Mouse (Mus musculus): ENCODE data around the gene Xrcc3. TPM values are rescaled to one million over a fixed set of nuclear protein-coding genes. Genes with fewer than 3 reads are reported as not detected.

Xrcc3 gene
- total and polyA plus RNA-seq, 3 experiments = 11.8 to 16.3 (median 13.3) TPM

- no peaks in the 10 kb centered on the region for H3K9me3 ChIP-seq (replicated peaks; ENCODE audit: low read length)
- H3K79me2 ChIP-seq (replicated peaks; ENCODE audit: control insufficient read depth, extremely low read depth, insufficient read depth, poor library complexity, severe bottlenecking) = no peaks in the 10 kb centered on the region; the same call in 1 of the 2 replicates
- dilution Hi-C loops (cut with MboI; ENCODE audit: extremely low pct_ligation_motif_present, extremely low pct_unique_long_range_greater_than_20kb, low sequenced_read_pairs) (no loop called here), in situ Hi-C loops (cut with MboI; ENCODE audit: low pct_ligation_motif_present, low pct_unique_long_range_greater_than_20kb, low sequenced_read_pairs) (no loop called here)
- H3K4me1 ChIP-seq (ENCODE audit: control insufficient read depth in 1 of 2, insufficient read depth in 2 of 2) = peaks cover 25 to 67% of the 10 kb centered on the region in 2 experiments
- H3K4me3 ChIP-seq (replicated peaks in 1 of 3; ENCODE audit: low read depth in 2 of 3, low read length in 2 of 3, poor library complexity in 1 of 3) = no peak overlapping the region
- TF ChIP-seq SIN3A (IDR thresholded peaks at IDR 0.05; ENCODE audit: low read length) (no peak), JUND (conservative IDR thresholded peaks at IDR 0.05; ENCODE audit: low read depth, low read length) (no peak), ETS1 (conservative IDR thresholded peaks at IDR 0.05; ENCODE audit: low read depth, low read length) (no peak), USF1 (IDR thresholded peaks at IDR 0.05; ENCODE audit: low read depth, low read length) (no peak)
- H3K9ac ChIP-seq (ENCODE audit: insufficient read depth, low read depth) = no peak overlapping the region
- peaks cover 64 to 87% of the 10 kb centered on the region in 2 experiments for H3K36me3 ChIP-seq (replicated peaks in 1 of 2; ENCODE audit: control insufficient read depth in 1 of 2, insufficient read depth in 1 of 2, low read length in 1 of 2)
- H3K27me3 ChIP-seq (replicated peaks) = no peaks in the 10 kb centered on the region
- no peak overlapping the region for H3K27ac ChIP-seq (ENCODE audit: insufficient read depth, low read depth)
- no peak overlapping the region for H3K4me2 ChIP-seq (ENCODE audit: insufficient read depth, low read depth, poor library complexity, severe bottlenecking)
- peak; percentile 45 for DNase-seq (ENCODE audit: extremely low read depth)
Measured at GRCm38 (mm10) chr12:111791474-111792104, 22.1 kb downstream of the Xrcc3 start.

GRCm38 (mm10) chr12:111790631-111791030, 23.0 kb downstream of the Xrcc3 start:
- peaks cover 18 to 57% of the 10 kb centered on the region in 2 experiments for H3K4me1 ChIP-seq (ENCODE audit: control insufficient read depth in 1 of 2, insufficient read depth in 2 of 2)
- H3K36me3 ChIP-seq (replicated peaks in 1 of 2; ENCODE audit: control insufficient read depth in 1 of 2, insufficient read depth in 1 of 2, low read length in 1 of 2) = peaks cover 64 to 87% of the 10 kb centered on the region in 2 experiments
- no peak for DNase-seq (ENCODE audit: extremely low read depth)
- H3K79me2 ChIP-seq (replicated peaks; ENCODE audit: control insufficient read depth, extremely low read depth, insufficient read depth, poor library complexity, severe bottlenecking) = no peaks in the 10 kb centered on the region; the same call in 1 of the 2 replicates
- no peak overlapping the region for H3K4me3 ChIP-seq (replicated peaks in 1 of 3; ENCODE audit: low read depth in 2 of 3, low read length in 2 of 3, poor library complexity in 1 of 3)
- H3K4me2 ChIP-seq (ENCODE audit: insufficient read depth, low read depth, poor library complexity, severe bottlenecking) = no peak overlapping the region
- H3K9me3 ChIP-seq (replicated peaks; ENCODE audit: low read length) = no peaks in the 10 kb centered on the region
- H3K27ac ChIP-seq (ENCODE audit: insufficient read depth, low read depth) = no peak overlapping the region
- H3K27me3 ChIP-seq (replicated peaks) = no peaks in the 10 kb centered on the region
- dilution Hi-C loops (cut with MboI; ENCODE audit: extremely low pct_ligation_motif_present, extremely low pct_unique_long_range_greater_than_20kb, low sequenced_read_pairs) = no loop called here
- no peak overlapping the region for H3K9ac ChIP-seq (ENCODE audit: insufficient read depth, low read depth)
- TF ChIP-seq CHD2 (IDR thresholded peaks at IDR 0.05; ENCODE audit: low read length) (no peak), CTCF (conservative IDR thresholded peaks at IDR 0.05 in 1 of 2, IDR thresholded peaks at IDR 0.05 in 1 of 2; ENCODE audit: low read depth in 2 of 2, low read length in 2 of 2) (no peak), JUN (IDR thresholded peaks at IDR 0.05; ENCODE audit: insufficient read depth, low read depth, low read length) (no peak), ETS1 (conservative IDR thresholded peaks at IDR 0.05; ENCODE audit: low read depth, low read length) (no peak), JUND (conservative IDR thresholded peaks at IDR 0.05; ENCODE audit: low read depth, low read length) (no peak), E2F4 (IDR thresholded peaks at IDR 0.05; ENCODE audit: insufficient replicate concordance, low read depth, low read length) (no peak), ZMIZ1 (IDR thresholded peaks at IDR 0.05; ENCODE audit: low read depth, low read length) (no peak), MAX (IDR thresholded peaks at IDR 0.05; ENCODE audit: low read length) (no peak), PAX5 (IDR thresholded peaks at IDR 0.05; ENCODE audit: low read length) (no peak), USF2 (conservative IDR thresholded peaks at IDR 0.05; ENCODE audit: low read depth, low read length) (no peak), HCFC1 (IDR thresholded peaks at IDR 0.05; ENCODE audit: low read depth, low read length) (no peak), CHD1 (IDR thresholded peaks at IDR 0.05; ENCODE audit: low read depth, low read length) (no peak), ZKSCAN1 (IDR thresholded peaks at IDR 0.05; ENCODE audit: borderline replicate concordance, low read depth, low read length) (no peak), MAFK (IDR thresholded peaks at IDR 0.05; ENCODE audit: insufficient replicate concordance, low read length) (no peak)
- in situ Hi-C loops (cut with MboI; ENCODE audit: low pct_ligation_motif_present, low pct_unique_long_range_greater_than_20kb, low sequenced_read_pairs) = no loop called here

Data from CH12.LX (cell line).